21 mouse cellular contexts compared by ENCODE assay signal in the genomic region with DNA sequence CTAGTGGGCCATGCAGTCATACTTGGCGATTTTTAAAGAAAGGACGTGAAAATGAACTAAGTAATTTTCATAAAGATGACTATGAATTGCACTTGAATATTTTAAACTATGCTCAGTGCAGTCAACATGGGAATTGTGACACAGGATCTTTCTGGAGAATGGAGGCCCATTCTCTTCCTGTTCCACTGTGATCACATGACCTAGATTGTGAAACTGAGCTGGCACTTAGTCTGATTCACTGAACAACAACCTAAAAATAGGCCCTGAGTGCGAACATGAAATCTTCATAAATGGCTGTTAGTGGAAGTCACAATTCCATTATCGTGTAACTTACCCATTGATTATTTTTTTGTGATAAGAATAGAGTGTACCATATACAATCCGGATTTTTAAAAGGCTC.
A peak's percentile ranks its signal among the peaks of the same experiment; 100 is the strongest.
DNase-seq lines count a peak whose midpoint lies in the region; ATAC-seq and TF ChIP-seq lines count a peak whose summit lies in the region.
"Had no signal": no experiment of that assay in that cellular context is flagged by ENCODE, and none has a peak within 500 bp of the region (broad histone marks: within the 10 kb centered on the region; RNA-seq: fewer than 3 reads in every experiment).

No protein-coding gene starts in this region.

- no peaks in the 10 kb centered on the region for H3K4me1 ChIP-seq in midbrain, embryonic 13.5 days (replicated peaks)
- H3K4me1 ChIP-seq: embryonic facial prominence, embryonic 10.5 days; forebrain, embryonic 13.5 days; heart, embryonic 12.5 days; hindbrain, embryonic 15.5 days had no signal

- H3K27ac ChIP-seq in midbrain, embryonic 13.5 days, result no peak overlapping the region
- H3K27ac ChIP-seq: embryonic facial prominence, embryonic 10.5 days; forebrain, embryonic 13.5 days; gastrocnemius, adult 2 months; hindbrain, embryonic 15.5 days had no signal

- H3K9ac ChIP-seq in midbrain, embryonic 13.5 days (replicated peaks), result no peak overlapping the region
- H3K9ac ChIP-seq: forebrain, embryonic 13.5 days; forebrain, postnatal 0 days; heart, embryonic 12.5 days; hindbrain, embryonic 15.5 days had no signal

- 88% methylated on average over 5 of the region's 5 CpGs for WGBS in midbrain, embryonic 13.5 days

- no peak overlapping the region for H3K4me2 ChIP-seq in midbrain, embryonic 13.5 days (replicated peaks)
- H3K4me2 ChIP-seq: forebrain, embryonic 13.5 days; heart, embryonic 12.5 days; hindbrain, embryonic 15.5 days had no signal

- no peaks in the 10 kb centered on the region for H3K79me2 ChIP-seq in C2C12 (ENCODE audit: control insufficient read depth, insufficient read depth)

- no peak overlapping the region for H3ac ChIP-seq in C2C12 (ENCODE audit: control insufficient read depth, insufficient read length, low read depth)

- H3K36me3 ChIP-seq in C2C12 (ENCODE audit: control insufficient read depth, insufficient read depth), result no peaks in the 10 kb centered on the region
- no peaks in the 10 kb centered on the region for H3K36me3 ChIP-seq in midbrain, embryonic 13.5 days
- H3K36me3 ChIP-seq: embryonic facial prominence, embryonic 10.5 days; heart, embryonic 12.5 days; hindbrain, embryonic 15.5 days had no signal

- H3K27me3 ChIP-seq in C2C12 (ENCODE audit: control insufficient read depth, insufficient read depth, insufficient read length), result no peaks in the 10 kb centered on the region
- H3K27me3 ChIP-seq in midbrain, embryonic 13.5 days, result no peaks in the 10 kb centered on the region
- H3K27me3 ChIP-seq: forebrain, embryonic 13.5 days; heart, embryonic 12.5 days; hindbrain, embryonic 15.5 days had no signal

- no peaks in the 10 kb centered on the region for H3K9me3 ChIP-seq in midbrain, embryonic 13.5 days
- H3K9me3 ChIP-seq: embryonic facial prominence, embryonic 10.5 days; forebrain, embryonic 13.5 days; heart, embryonic 12.5 days; hindbrain, embryonic 15.5 days had no signal

- no peak for TF ChIP-seq CTCF in C2C12 (IDR thresholded peaks at IDR 0.05; ENCODE audit: control insufficient read depth, insufficient read depth, insufficient read length)

- no peaks in the 10 kb centered on the region for H3K79me3 ChIP-seq in C2C12 (ENCODE audit: low read depth)

- no peak overlapping the region for H3K4me3 ChIP-seq in C2C12 (ENCODE audit: insufficient read depth, poor library complexity, severe bottlenecking)
- no peak overlapping the region for H3K4me3 ChIP-seq in midbrain, embryonic 13.5 days (replicated peaks)
- H3K4me3 ChIP-seq: embryonic facial prominence, embryonic 10.5 days; forebrain, embryonic 13.5 days; gastrocnemius, adult 2 months; heart, embryonic 12.5 days; hindbrain, embryonic 15.5 days had no signal

- peak; percentile 4 to 11 for DNase-seq in heart, adult 18-20 months
- no peak for DNase-seq in heart, adult 8-10 months (ENCODE audit: low spot score)
- peak; percentile 85 for DNase-seq in adipocyte (ENCODE audit: low spot score)
- DNase-seq in c-Kit-positive CD71-positive TER-119-positive erythroid progenitor cells, embryonic 14.5 days (ENCODE audit: low spot score), result no peak
- DNase-seq: cerebellum, adult 18-20 months; cerebellum, adult 9-11 months; cerebellum, postnatal 36 days; forebrain, postnatal 0 days; gastrocnemius, adult 2 months; gastrocnemius, postnatal 36 days; heart, adult 11 months; heart, postnatal 36 days; kidney, adult 8-10 months had no signal

- ATAC-seq in midbrain, embryonic 13.5 days, result no peak
- ATAC-seq: forebrain, embryonic 13.5 days; forebrain, postnatal 0 days; inflammation-experienced regulatory T-cells, adult 6 months; intestine, postnatal 0 days had no signal

TF ChIP-seq in C2C12, 6 proteins besides CTCF, POLR2A, EP300 and RAD21:
- TF ChIP-seq CEBPB (IDR thresholded peaks at IDR 0.05; ENCODE audit: low read depth) (peak; percentile 43), USF1 (IDR thresholded peaks at IDR 0.05; ENCODE audit: low read depth) (peak; percentile 73), MYOG (IDR thresholded peaks at IDR 0.05; ENCODE audit: control insufficient read depth, extremely low read depth, insufficient read length) (no peak)
TF ChIP-seq in C2C12: peak in this region for 2.

Comparison
In these comparisons a context has a peak if more than half of its experiments do, and no peak if none do; other contexts are left out.
1. DNase-seq: peak in heart, adult 18-20 months (2 of 2) and adipocyte (single experiment); none in heart, adult 8-10 months (single experiment) and c-Kit-positive CD71-positive TER-119-positive erythroid progenitor cells, embryonic 14.5 days (single experiment).